In genomic region chr13:73263128-73263971, GRCm38 (mm10) we compare ENCODE assay signal across 8 mouse cellular contexts. TPM values are rescaled to one million over a fixed set of nuclear protein-coding genes. Genes with fewer than 3 reads are reported as not detected.
A peak's percentile ranks its signal among the peaks of the same experiment; 100 is the strongest.
DNase-seq lines count a peak whose midpoint lies in the region; ATAC-seq and TF ChIP-seq lines count a peak whose summit lies in the region.

No protein-coding gene starts in this region.

- TF ChIP-seq POLR2A in heart, adult 2 months (IDR thresholded peaks at IDR 0.05; ENCODE audit: insufficient read depth, low read depth, low read length): peak; percentile 56; the same call in 1 of the 2 replicates

- H3K27ac ChIP-seq in heart, adult 2 months: peak overlapping the region; percentile 87
- no peak overlapping the region for H3K27ac ChIP-seq in midbrain, embryonic 16.5 days (ENCODE audit: low read length)

- 0 out of 2 replicates have a peak, but pooled peaks have one; percentile 30 for TF ChIP-seq EP300 in heart, adult 2 months (IDR thresholded peaks at IDR 0.05; ENCODE audit: insufficient read depth, low read depth, low read length)

- peak overlapping the region; percentile 58 for H3K9ac ChIP-seq in heart, adult 2 months (ENCODE audit: low read depth, low read length)
- H3K9ac ChIP-seq in midbrain, embryonic 16.5 days (ENCODE audit: low read depth, low read length): no peak overlapping the region; the same call in 1 of the 2 replicates

- no peaks in the 10 kb centered on the region for H3K79me2 ChIP-seq in heart, adult 2 months (replicated peaks; ENCODE audit: control insufficient read depth, insufficient read depth, low read length)

- no peaks in the 10 kb centered on the region for H3K4me1 ChIP-seq in heart, adult 2 months (ENCODE audit: control insufficient read depth, insufficient read depth, low read length)
- H3K4me1 ChIP-seq in midbrain, embryonic 16.5 days (ENCODE audit: control insufficient read depth, insufficient read depth, low read length): peaks cover 21% of the 10 kb centered on the region

- peak; percentile 22 for DNase-seq in adrenal gland, postnatal 10 days
- no peak for DNase-seq in adrenal gland, postnatal 25 days
- peak; percentile 49 to 61 for DNase-seq in heart, adult 2 months
- DNase-seq in kidney, adult 8-10 months: peak; percentile 19 to 26
- DNase-seq in right cerebral cortex, postnatal 14 days: no peak
- no peak for DNase-seq in urinary bladder, adult 2 months (ENCODE audit: low spot score)

- H3K27me3 ChIP-seq in heart, adult 2 months (ENCODE audit: control insufficient read depth, insufficient read depth, low read length): peaks cover 6% of the 10 kb centered on the region
- H3K27me3 ChIP-seq in midbrain, embryonic 16.5 days (ENCODE audit: control insufficient read depth, insufficient read depth, low read depth, low read length): peaks cover 78% of the 10 kb centered on the region

- no peaks in the 10 kb centered on the region for H3K36me3 ChIP-seq in heart, adult 2 months (ENCODE audit: control insufficient read depth, insufficient read depth, low read length)
- no peaks in the 10 kb centered on the region for H3K36me3 ChIP-seq in midbrain, embryonic 16.5 days (ENCODE audit: control insufficient read depth, insufficient read depth, low read length)

- WGBS in heart, adult 2 months: 3% methylated on average over 40 of the region's 40 CpGs
- WGBS in midbrain, embryonic 16.5 days: under 1% methylated on average over 40 of the region's 40 CpGs

- no peak for ATAC-seq in midbrain, embryonic 16.5 days
- no peak for ATAC-seq in megakaryocyte progenitor cell, adult 5-6 weeks (replicated peaks; ENCODE audit: poor library complexity)

- TF ChIP-seq CTCF in heart, adult 2 months (IDR thresholded peaks at IDR 0.05): no peak

- peak overlapping the region; percentile 19 for H3K4me2 ChIP-seq in midbrain, embryonic 16.5 days (ENCODE audit: low read length)

- H3K9me3 ChIP-seq in midbrain, embryonic 16.5 days (replicated peaks; ENCODE audit: control insufficient read depth, low read length, poor library complexity, severe bottlenecking): no peaks in the 10 kb centered on the region

- intact Hi-C loops in heart, adult 2 months (cut with DNase I): loop anchor here (2.0 to 5.0 kb wide), 2 partner anchors 63 to 91 kb away; no protein-coding TSS in a partner anchor

- H3K4me3 ChIP-seq in heart, adult 2 months: peak overlapping the region; percentile 17
- H3K4me3 ChIP-seq in midbrain, embryonic 16.5 days (ENCODE audit: low read depth, low read length): peak overlapping the region; percentile 13

RNA-seq across cellular contexts. Expression of gene Irx4, which starts 3.1 kb away (rescaled TPM):
- not detected for total RNA-seq in adrenal gland, postnatal 10 days (2021)
- total RNA-seq in adrenal gland, postnatal 25 days (2021): not detected in 2 replicates
- 10 to 100 TPM; 26.5 to 30.9 TPM for total RNA-seq in heart, adult 2 months (2021)
- polyA plus RNA-seq in heart, adult 2 months (2012; rRNA removed): 15.6 and 19.8 TPM in 2 replicates
- polyA plus RNA-seq in midbrain, embryonic 16.5 days (2015; fragmentation: Nextera tagmentation; extraction: Ambion mirVana): 0.87 and 1.4 TPM in 2 replicates
- polyA plus RNA-seq in urinary bladder, adult 2 months (2012; rRNA removed): not detected in 2 replicates
- total RNA-seq in megakaryocyte progenitor cell, adult 5-6 weeks (2015): not detected in 2 replicates
- total RNA-seq in megakaryocyte progenitor cell, adult 5-6 weeks (2017): not detected in 2 replicates

Comparison
In these comparisons a context has a peak if more than half of its experiments do, and no peak if none do; other contexts are left out.
1. DNase-seq: peak in adrenal gland, postnatal 10 days (single experiment), heart, adult 2 months (2 of 2) and kidney, adult 8-10 months (2 of 2); none in adrenal gland, postnatal 25 days (single experiment), right cerebral cortex, postnatal 14 days (single experiment) and urinary bladder, adult 2 months (single experiment).
2. RNA of gene Irx4, which starts 3.1 kb away (total RNA-seq): 26.5 to 30.9 TPM in heart, adult 2 months; not detected in adrenal gland, postnatal 25 days, not detected in adrenal gland, postnatal 10 days and not detected in megakaryocyte progenitor cell, adult 5-6 weeks; every median in the first group is over 10 times any median in the second.